Mouse (Mus musculus) fat pad, adult 2 months (tissue): Measurements from ENCODE around the gene Zfp952.
"Not testable (repeated sequence)": the region's sequence is repeated elsewhere in the genome, so short reads cannot be mapped to it uniquely, and the experiment has no call there.

Source experiments
- DNase-seq: peaks from one replicate; pipeline ENCODE4 v3.0.0-alpha.2; 2011; ENCODE audit warnings: low read depth, low spot score; ENCODE audit errors: extremely low read depth

Zfp952 gene

DNA sequence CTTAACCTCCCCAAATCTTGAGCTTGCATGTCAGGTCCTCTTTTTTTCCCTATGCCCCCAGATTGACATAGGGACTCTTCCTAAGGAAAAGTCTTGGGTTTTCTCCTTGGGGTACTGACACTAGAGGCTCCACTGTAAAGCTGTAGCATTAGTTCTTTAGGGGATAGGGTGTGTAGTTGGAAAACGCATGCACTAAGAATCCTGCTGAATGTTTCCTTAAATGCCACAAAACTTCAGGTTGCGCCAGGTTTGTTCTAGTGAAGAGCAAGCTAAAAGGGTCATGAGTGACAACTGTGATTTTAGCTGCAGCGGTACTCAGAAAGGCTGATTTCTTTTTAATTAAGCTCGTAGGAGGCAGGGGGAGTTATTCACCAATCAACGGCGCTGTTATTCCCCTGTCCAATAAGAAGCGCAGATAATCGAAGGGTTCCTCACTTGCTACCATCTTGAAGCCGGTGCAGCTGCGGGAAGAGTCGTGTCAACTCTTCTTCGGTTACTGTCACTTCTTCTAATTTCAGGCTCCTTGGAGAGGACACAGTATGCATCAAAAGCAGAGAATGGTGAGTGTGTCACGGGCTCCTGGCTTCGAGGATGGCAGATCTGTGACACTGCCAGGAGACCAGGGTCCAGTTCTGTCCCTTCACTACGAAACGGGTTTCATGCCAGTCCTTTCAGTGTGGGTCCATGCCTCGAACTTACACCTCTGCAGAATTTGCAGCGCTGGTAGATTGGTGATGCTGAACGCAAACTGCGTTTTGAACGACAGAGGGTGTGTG lies at the start of gene Zfp952:
Zfp952 (plus strand) TSS at position 431 of the 776 bp plus-strand sequence.
- peak; percentile 61 for DNase-seq

DNA sequence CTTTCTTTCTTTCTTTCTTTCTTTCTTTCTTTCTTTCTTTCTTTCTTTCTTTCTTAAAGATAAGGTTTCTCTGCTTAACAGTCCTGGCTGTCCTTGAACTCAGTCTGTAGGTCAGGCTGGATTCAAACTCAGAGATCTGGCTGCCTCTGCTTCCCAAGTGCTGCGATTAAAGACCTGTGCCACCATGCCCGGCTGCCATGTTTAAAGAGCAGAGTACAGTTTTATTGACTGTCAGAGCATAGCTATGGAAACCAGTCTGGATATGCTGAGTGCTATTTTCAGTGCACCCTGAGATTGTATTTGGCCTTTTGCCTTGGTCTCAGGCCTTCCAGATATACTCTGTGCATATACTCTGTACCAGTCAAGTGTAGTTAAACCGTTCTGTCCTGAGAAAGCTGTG lies 49.3 kb upstream of the Zfp952 start:
- DNase-seq = no peak

DNA sequence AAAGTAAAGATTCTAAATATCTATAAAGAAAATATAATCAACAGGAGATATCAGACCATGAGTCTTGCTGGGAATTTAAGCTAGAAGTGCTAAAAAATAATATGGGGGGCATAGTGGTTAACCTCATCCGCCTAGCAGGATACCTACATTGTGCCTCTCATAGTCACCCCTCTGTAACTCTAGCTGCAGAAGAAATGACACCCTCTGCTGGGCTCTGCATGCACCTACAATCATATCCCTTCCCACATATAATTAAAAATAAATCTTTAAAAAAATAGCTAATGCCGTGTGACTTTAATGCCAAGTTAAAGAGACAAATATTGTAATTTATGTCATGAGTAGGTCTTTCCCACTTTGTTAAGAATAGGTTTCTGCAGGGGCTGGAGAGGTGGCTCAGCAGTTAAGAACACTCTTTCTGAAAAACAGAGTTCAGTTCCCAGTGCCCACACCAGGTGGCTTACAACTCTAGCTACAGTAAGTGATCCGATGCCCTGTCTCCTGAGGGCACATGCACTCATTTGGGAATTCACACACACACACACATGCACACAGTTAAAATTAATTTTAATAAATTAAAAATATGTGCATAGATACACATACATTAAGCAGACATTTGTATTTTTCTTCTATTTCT lies 48.4 kb upstream of the Zfp952 start:
- no peak for DNase-seq

DNA sequence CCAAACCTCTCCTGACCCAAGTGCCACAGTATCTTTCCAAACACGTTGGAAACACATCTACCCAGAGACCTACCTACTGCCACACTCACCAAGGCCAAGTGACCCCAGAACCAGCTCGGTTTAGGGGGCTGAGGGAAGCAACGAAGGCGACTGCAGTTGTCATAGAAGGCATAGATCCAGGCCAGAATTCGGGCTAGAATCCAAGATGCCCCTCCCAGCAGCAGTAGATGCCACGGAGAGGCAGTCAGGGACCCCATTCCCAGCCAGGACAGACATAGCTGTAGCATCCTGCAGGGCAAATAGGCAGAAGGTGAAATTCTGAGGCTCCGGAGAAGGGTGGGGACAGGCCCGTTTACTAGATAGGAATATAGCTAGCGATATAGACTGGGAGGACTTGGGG lies 46.2 kb upstream of the Zfp952 start:
- DNase-seq = no peak

DNA sequence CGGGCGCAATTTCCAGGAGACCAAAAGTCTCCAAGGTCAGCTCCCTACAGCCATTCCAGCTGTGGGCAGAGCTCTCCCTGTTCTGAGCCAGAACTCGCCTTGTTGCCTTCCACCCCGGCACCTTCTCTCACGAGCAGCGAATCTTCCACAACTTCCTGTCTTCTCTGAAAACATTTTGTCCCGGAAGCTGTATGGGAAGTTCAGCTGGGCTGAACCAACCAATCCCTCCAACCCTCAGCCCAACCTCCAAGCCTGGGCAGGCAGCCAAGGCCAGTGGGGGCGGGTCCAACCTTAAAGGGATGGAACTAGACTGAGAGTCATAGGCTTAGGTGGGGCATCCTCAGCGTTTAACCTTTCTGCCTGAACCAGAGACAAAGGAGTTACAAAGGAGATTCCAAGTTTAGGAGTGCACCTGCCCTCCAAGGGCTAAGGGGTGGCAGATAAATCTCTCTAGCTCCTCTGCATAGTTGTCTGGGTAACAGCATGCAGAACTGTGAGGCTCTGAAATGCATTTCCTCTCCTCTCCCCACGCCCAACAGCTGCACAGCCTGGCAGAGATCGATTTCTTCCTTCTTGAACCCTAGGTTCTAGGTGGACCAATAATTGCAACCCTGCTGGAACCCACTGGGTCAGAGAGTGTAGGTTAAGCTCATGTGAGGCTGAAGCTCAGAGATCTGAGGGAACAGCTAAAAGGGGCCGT lies 45.6 kb upstream of the Zfp952 start, which contains the start of gene Cyp4f13:
Cyp4f13 (minus strand) TSS at position 188 of the 700 bp plus-strand sequence.
- DNase-seq = peak; percentile 37

DNA sequence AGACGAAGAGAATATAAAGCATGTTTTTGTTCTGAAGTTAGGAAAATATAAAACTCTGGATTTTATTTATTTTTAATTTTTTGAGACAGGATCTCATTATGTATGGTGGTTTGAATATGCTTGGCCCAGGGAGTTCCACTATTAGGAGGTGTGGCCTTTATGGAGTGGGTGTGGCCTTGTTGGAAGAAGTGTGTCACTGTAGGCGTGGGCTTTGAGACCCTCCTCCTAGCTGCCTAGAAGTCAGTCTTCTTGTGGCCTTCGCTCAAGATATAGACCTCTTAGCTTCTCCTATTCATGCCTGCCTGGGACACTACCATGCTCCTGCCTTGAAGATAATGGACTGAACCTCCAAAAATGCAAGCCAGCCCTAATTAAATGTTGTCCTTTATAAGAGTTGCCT lies 42.8 kb upstream of the Zfp952 start:
- DNase-seq = no peak

DNA sequence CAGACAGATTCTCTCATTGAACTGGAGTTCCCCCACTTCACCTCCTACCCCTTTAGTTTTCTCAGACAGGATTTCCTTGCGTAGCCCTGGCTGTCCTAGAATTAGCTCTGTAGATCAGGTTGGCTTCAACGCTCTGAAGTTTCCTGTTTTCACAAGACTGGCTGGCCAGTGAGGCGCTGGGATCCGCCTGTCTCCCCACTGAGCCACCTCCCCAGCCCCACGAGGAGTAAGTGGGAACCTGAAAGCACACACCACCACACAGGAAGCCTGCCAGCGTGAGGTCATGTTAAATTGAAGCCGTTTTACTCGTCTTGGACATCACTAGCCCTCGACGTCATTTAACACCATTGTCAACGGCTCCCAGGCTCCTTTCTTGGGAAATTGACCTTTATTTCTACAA lies 41.9 kb upstream of the Zfp952 start:
- DNase-seq = no peak

DNA sequence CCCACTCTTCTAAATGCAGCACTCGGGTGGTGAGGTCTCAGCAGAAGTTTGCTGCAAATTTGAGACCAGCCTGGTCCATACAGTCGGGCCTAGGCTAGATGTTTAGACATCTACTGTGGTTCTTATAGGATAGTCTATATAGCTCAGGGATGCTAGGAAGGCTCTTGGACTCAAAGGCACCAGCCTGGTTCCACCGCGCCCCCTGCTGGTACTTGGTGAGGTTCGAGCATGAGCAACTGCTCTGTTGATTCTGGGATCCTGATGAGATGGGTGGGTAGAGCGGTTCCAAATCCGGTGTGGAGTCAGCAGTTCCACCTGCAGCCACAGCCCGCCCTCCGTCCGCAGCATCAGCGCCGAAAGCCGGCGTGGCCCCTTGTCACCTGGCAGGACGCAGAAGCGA lies 41.5 kb upstream of the Zfp952 start:
- DNase-seq = no peak

DNA sequence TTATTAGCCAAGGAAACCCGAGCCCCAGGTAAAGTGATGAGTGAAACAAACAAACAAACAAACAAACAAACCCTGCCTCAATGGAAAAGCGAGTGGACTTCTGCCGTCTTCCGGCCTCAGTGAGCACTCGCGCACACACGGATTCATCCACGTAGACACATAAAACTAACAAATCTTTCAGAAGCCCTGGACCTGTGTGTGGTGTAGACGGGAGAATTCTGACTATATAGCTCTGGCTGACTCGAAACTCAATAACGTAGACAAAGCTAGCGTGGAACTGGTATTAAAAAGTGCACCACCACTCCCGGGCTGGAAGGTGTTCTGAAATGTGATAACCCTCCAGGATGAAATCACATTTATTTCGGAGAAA lies 27.7 kb upstream of the Zfp952 start:
- no peak for DNase-seq

DNA sequence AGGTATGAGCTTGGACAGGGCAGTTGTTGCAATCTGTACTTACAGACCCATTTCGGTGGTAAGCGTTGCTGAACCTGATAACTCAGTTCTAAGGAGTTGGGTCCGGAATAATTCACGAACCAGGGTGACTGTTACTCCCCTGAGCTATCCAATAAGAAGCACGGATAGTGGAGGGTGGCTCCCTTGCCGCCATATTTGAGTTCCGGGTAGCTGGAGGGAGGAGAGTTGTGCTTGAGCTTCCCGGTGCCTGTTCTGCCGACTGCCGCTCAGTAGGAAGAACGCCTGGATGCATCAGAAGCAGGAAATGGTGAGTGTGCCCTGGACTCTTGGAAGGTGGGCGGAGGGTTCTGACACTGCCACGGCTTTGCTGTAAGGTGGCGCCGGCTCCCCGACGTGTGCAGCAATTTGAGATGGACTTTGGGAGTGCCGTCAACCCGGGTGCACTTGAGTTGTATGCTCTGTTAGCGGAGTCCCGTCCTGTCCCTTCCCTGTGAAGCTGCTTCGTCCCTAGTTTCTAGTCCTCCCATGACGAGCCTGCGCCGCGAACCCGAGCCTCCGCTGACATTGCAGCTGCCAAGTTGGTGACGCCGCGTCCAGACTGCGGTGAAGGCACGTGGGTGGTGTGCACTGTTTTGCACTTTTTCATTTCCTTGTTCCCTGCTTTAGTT lies 27.2 kb upstream of the Zfp952 start, which contains the start of gene Zfp472:
Zfp472 (plus strand) TSS at position 192 of the 668 bp plus-strand sequence.
- peak; percentile 55 for DNase-seq

DNA sequence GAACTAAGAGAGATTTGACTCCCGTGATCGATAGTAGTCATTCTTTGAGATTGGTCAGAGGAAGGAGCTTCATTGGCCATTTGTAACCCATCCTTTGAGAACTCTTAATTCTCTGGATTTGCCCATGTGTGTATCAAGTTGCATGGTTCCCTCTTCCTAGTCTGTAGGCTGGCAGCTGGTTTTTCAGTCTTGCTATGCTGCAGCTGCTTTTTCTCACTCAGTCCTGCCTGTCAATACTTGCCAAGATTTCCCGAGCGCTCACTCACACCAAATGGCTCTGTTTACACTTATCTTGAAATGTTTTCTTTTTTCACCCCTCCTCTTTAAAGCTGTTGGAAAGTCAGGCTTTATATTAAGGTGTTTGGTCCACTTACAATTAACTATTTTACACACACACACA lies 11.6 kb upstream of the Zfp952 start:
- DNase-seq = no peak

DNA sequence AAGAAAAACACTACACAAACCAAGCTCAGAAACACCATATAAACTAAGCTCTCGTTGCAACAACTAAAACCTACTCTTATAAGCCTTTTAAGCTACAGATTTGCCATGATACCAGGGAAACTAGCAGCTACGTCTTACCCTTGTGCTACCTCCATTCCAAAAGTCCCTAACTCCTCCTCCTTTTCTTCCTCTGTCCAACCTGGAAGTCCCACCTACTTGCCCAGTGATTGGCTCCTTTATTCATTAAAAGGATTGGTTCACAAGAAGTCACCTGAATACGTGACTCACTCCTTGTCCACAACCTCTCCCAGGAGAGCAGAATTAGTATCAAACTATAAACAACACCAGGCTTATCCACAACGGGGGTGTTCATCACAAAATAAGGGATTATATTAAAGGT lies 6.6 kb upstream of the Zfp952 start:
- DNase-seq = no peak

DNA sequence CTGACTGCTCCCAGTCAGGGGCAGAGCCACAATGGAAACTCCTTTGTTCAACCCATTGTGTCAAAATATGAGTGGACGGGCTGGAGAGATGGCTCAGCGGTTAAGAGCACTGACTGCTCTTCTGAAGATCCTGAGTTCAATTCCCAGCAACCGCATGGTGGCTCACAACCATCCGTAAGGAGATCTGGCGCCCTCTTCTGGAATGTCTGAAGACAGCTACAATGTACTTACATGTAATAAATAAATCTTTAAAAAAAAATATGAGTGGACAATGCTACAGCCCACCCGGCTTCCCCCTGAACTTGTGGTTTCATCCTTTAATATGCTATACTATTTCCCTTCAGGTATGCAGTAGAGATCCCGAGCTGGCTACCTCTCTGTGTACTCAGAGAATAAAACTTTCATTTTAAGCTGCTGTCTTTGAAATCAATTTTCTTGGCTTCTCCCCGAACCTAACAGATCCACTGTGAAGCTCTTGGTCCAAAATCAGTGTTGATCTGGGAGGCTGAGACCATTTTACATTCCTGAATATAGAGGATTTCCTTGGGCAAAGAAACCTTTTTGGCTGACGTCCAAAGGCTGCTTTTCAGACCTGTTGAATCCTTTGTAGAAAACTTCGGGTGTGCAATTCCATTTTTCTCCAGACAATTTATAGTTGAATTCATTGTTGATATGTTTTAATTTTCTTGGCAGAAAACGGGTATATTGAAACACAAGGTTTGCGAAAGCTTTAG lies 797 bp upstream of the Zfp952 start:
- DNase-seq = no peak

DNA sequence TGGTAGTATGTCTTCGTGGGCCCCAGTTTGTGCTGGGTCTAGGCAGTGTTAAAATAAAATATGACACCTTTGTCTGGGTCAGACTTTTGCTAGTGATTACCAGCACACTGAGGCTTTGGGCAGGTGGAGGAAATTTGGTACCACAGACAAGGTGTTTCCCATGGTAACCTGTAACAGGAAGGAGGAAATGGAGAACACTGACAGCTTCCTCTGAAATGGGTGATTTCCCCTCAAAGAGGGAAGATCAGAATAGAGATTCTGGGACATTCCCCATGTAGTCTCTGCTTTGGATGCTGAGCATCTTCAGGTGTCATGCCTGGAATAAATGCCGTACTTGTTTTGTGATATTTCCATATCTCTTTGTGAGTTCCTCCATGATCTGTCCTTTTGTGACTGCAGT lies 5.6 kb downstream of the Zfp952 start:
- no peak for DNase-seq

DNA sequence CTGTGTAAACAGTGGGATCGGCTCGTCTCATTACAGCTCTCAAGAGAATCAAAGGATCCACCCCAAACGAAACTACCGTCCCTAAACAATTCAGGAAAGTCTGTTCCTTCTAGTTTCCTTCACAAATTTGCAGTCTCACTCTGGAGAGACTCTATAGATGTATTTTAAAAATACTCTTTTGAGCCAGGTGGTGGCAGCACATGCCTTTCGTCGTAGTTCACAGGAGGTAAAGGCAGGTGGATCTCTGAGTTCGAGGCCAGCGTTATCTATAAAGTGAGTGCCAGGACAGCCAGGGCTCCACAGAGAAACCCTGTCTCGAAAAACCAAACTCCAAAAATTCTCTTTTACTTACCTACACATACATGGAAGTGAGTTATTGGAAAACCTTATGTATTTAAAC lies 15.4 kb downstream of the Zfp952 start:
- no peak for DNase-seq

DNA sequence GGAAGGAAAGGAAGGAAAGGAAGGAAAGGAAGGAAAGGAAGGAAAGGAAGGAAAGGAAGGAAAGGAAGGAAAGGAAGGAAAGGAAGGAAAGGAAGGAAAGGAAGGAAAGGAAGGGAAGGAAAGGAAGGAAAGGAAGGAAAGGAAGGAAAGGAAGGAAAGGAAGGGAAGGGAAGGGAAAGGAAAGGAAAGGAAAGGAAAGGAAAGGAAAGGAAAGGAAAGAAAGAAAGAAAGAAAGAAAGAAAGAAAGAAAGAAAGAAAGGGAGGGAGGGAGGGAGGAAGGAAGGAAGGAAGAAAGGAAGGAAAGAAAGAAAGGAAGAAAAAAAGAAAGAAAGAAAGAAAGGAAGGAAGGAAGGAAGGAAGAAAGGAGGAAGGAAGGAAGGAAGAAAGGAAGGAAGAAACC lies 27.5 kb downstream of the Zfp952 start:
- DNase-seq = not testable (repeated sequence)

DNA sequence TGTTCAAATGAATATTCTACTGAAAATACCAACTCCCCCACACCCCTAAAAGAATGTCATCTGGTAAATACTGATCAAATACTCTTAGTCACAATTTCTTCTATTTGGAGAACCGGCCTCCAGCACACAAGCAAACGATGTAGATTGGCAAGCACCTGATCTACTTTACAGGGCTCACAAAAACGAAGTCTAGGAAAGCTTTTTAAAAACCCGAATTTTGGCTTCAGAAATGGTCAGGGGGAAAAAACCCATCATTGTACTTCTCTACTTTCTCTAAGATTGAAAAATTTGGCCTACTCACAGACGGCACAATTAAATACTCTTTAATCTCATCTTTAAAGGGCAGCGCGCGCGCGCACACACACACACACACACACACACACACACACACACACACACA lies 39.4 kb downstream of the Zfp952 start:
- no peak for DNase-seq

DNA sequence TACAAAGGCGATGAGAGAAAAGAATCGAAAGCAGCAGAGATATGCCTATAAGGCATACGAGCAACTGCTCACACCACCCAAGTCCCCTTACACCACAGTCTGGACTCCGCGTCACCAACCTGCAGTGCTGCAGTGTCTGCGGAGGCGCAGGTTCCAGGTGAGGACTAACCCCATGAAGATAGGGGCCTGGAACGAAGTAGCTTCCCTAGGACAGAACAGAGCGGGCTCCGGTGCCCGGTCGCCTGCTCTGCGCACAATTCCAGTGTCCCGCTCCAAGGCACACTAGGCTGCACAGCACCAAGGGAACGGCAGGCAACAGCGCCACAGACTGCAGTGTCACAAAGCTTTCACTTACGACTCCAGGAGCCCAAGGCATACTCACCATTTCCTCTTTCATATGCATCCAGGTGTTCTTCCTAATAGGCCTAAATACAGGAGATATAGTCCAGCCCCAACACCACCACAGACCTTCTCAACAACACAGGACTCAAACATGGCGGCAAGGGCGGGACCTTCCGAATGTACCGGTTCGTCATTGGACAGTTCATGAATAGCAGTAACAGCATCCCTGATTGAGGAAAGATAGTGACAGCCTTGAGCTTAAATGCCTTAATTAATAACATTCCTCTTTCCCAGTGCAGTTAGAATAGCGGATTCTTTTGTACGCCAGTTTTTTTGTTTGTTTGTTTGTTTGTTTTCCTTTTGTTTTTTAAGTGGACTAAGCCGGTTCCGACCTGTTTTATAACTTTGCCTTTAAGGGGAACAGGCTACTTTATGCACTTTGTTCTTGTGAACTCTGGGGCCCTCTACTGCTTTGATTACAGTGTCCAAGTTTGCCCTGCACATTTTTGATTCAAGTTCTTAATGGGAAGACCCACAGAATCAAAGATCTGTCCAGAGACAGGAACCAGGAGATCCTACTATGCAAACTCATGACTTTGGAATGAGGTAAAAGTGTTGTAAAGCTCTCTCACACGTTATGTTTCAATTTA lies 40.3 kb downstream of the Zfp952 start, which contains the start of gene Zfp763:
Zfp763 (minus strand) TSS at position 503 of the 992 bp plus-strand sequence.
- DNase-seq = peak; percentile 14
